Mouse (Mus musculus): ENCODE measurements around the gene Lrrc42.

The Lrrc42 gene

DNA sequence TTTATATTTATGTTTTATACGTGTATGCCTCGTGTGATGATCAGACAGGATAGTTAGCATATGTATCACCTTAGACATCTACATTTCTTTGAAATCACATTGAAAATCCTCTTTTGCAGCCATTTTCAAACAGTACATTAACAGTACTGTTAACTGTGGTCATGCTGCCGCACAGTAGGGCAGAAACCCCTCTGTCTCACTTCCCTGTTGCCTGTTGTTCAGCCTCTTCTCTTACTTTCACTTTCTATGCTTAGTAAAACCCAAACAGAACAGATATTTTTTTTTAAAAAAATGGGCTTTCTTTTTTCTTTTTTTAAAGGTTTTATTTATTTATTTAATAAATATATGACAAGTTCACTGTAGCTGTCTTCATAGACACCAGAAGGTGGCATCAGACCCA lies 59.5 kb downstream of the Lrrc42 start:
- no peak for DNase-seq

DNA sequence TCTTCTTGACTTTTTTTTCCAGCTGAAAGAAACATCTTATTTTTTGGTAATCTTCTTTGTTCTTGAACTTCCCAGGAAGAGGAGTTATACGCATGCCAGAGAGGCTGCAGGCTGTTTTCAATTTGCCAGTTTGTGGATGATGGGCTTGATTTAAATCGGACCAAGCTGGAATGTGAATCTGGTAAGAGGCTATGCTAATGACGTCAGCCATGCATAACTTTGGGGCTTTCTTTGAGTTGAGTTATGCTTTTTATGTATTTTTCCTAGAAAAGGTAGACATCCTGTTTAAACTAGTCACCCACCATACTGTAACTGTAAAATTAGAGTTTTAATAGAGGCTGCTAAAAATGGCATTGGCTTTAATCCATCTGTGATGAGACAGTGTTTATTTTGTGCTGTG lies 67.6 kb downstream of the Lrrc42 start:
- DNase-seq, result no peak
